Mouse (Mus musculus) ovary, adult 2 months (tissue): ENCODE data around the gene Rab42. TPM values are rescaled to one million over a fixed set of nuclear protein-coding genes. Genes with fewer than 3 reads are reported as not detected.

Experiments
- polyA plus RNA-seq: library from polyadenylated mRNA; depleted of rRNA; stranded (reverse); fragments of >200 nt; gene quantifications from 2 replicates; pipeline ENCODE4 v1.2.3, GENCODE M21; 2012; rRNA removed

Rab42 gene
- 4.3 and 4.9 TPM in 2 replicates for polyA plus RNA-seq

DNA sequence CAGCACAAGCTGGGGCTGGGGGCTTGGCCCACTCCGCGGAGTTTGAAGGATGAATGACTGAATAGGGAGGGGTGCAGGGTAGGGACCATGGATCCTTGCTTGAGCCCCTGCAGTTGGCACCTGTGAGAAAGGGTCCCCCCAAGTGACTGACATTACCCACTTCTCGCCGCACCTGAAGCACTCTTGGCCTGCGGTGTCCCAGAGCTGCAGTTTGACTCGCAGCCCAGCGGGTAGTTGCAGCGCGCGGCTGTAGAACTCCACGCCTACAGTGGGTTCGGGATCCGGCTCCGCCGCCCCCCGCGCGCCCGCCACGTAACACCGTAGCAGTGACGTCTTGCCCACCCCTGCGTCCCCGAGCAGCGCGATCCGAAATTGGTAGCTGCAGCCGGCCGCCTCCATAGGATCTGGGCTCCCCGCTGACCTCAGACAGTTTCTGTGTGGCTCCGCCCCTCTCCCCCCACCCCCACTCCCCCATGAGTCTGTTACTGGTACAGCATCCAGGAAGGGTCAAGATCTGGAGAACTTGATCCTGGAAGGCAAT, at the start of gene Rab42:
TSS of gene Rab42 (minus strand) at position 447 of the 541 bp plus-strand sequence.

DNA sequence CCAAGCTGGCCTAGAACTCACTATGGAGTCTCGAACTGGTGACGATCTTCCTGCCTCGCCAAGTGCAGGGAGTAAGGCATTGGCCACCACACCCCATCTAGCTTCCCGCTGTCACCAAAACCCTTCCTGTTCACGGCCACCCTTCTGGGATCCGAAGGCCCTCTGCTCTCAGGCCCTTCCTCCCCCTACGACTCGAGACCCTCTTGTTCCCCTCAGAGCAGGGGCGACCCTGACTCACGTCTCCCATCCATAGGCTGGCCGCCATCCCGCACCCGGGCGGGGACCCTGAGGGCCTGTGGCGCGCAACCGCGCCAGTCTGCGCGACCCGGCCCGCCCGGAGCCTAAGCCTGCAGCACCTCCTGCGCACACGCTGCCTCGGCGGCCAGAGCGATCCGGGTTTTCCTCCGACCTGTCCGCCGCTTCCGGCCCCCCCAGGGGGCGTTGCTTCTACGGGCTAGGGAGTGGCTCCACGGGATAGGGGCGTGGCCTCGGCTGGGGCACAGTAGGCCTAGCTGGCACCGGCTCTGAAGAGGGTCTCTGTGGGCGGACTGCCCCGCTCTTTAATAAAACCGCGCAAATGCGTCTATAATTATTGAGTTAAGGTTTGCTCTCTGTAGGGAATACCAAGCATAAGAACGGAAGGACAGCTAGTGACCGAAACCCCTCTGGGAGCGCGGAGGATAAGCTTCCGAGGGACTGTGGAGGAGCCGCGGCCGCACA, 26.1 kb upstream of the Rab42 start, which contains the start of gene Trnau1ap:
TSS of gene Trnau1ap (minus strand) at position 424 of the 720 bp plus-strand sequence.

DNA sequence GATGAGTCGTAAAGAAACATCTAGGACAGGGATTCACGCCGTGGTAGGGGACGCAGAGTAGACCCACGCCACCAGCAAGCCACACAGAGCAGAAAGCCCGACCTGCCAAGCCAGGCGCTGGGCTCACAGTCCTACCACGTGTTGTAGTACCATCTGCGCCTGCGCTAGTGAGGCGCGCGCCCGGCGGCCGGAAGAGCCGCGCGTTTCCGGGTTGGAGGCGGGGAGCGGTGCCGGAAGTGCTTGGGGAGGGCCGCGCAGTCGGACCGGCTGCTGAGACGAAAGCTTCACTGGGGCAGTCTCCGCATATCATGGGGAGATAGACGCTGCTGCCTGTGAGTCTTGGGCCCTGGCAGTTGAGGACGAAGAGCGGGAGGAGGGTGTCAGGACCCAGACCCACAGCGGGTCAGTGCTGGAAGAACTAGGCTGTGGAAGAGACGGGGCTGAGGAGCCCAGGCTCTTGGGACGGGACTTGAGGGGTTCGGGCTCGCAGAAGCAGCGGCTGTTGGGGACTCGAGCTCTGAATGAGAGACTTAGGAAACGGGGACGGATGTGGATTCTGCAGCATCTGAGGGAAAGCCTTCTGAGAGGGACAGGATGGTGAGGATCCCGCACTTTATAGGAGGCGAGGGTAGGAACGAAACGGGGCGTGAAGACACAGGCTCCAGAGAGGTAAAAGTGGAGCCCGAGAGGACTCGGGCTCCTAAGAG, 28.9 kb downstream of the Rab42 start, which contains the start of gene Taf12:
TSS of gene Taf12 (plus strand) at position 220 of the 707 bp plus-strand sequence.

DNA sequence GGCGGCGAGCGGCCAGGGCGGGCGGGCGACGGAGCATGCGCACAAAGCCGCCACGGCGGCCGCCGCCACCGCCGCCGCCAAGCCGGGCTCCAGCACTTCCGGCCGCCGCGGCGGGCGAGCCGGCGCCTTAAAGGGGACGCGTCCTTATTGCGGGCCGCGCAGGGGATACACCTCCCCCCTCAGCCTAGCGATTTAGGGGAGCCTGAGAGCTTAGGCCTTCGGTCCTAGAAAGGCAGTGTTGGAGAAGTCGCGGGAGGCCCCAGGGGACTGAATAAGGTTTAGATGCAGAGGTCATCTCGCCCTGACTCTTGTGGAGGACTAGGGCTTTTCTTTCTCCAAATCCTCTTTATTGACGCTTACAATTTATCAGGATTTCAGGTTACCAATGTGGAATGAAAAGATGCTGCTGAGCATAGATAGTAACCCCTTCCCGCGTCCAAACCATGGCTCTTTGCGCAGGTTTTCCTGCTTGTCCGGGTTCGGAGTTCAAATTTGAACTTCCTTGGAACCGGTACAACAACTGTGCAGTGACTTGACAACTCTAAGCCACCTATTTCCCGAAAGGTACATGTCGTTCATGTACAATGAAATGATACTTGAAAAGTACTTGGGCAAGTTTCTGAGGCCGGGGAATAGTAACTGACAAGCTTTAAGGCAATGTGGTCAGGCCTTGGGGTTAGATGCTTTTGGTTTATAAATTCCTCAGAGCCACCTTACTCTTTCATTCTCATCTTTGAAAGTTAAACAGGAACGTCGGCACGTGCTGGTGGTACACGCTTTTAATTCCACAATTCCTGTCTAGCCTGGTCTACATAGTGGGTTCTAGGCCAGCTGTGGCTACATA, 41.4 kb downstream of the Rab42 start, which contains the start of gene Gmeb1:
TSS of gene Gmeb1 (minus strand) at position 89 of the 844 bp plus-strand sequence.

Other genes with a start within 250 kb of the Rab42 start
- gene Gm10300, start 228.7 kb downstream of the Rab42 start, polyA plus RNA-seq: 0.07 and 0.10 TPM in 2 replicates
- 14.9 and 16.5 TPM in 2 replicates for gene Epb41, start 228.1 kb downstream of the Rab42 start, polyA plus RNA-seq
- gene Oprd1, start 158.9 kb downstream of the Rab42 start, polyA plus RNA-seq: 0.62 and 1.1 TPM in 2 replicates
- gene Ythdf2, start 91.1 kb downstream of the Rab42 start, polyA plus RNA-seq: 19.0 and 24.3 TPM in 2 replicates
- gene Gmeb1, start 41.8 kb downstream of the Rab42 start, polyA plus RNA-seq: 17.5 and 21.0 TPM in 2 replicates
- 2.9 and 3.2 TPM in 2 replicates for gene Taf12, start 29.0 kb downstream of the Rab42 start, polyA plus RNA-seq
- gene Trnau1ap, start 26.2 kb upstream of the Rab42 start, polyA plus RNA-seq: 24.2 and 24.9 TPM in 2 replicates
- 7.1 and 9.7 TPM in 2 replicates for gene Rcc1, start 50.2 kb upstream of the Rab42 start, polyA plus RNA-seq
- gene Phactr4, start 119.1 kb upstream of the Rab42 start, polyA plus RNA-seq: 7.0 and 8.8 TPM in 2 replicates
- gene Med18, start 160.5 kb upstream of the Rab42 start, polyA plus RNA-seq: 3.6 and 5.5 TPM in 2 replicates
- 15.5 and 17.6 TPM in 2 replicates for gene Sesn2, start 207.1 kb upstream of the Rab42 start, polyA plus RNA-seq
- 92.5 and 111 TPM in 2 replicates for gene Atpif1, start 230.3 kb upstream of the Rab42 start, polyA plus RNA-seq
- gene Dnajc8, start 232.2 kb upstream of the Rab42 start, polyA plus RNA-seq: 12.0 and 21.1 TPM in 2 replicates